Mouse (Mus musculus): Measurements from ENCODE around the gene Tcap.
A peak's percentile ranks its signal among the peaks of the same experiment; 100 is the strongest.

The Tcap gene

DNA sequence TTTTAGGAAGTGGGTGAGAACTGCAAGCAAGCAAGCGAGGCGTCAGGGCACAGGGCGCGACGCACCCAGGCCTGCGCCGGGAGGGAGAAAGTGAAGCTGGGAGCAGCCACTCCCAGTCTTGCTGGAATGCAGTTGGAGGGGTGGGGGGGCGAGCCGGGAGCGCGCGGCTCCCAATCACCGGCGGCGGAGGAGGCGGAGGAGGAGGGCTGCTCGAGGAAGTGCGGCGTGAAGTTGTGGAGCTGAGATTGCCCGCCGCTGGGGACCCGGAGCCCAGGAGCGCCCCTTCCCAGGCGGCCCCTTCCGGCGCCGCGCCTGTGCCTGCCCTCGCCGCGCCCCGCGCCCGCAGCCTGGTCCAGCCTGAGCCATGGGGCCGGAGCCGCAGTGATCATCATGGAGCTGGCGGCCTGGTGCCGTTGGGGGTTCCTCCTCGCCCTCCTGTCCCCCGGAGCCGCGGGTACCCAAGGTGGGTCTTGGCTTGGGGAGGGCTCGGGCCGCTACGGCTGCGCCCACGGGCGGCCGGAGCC is 28.7 kb downstream of the Tcap start, which contains the start of gene Erbb2:
Erbb2 (plus strand) TSS at position 198 of the 524 bp plus-strand sequence.
- DNase-seq (ENCODE audit: low spot score), result peak; percentile 65

GRCm38 (mm10) chr11:98412797-98413301 is 29.2 kb downstream of the Tcap start:
- DNase-seq (ENCODE audit: low spot score), result peak; percentile 46

DNA sequence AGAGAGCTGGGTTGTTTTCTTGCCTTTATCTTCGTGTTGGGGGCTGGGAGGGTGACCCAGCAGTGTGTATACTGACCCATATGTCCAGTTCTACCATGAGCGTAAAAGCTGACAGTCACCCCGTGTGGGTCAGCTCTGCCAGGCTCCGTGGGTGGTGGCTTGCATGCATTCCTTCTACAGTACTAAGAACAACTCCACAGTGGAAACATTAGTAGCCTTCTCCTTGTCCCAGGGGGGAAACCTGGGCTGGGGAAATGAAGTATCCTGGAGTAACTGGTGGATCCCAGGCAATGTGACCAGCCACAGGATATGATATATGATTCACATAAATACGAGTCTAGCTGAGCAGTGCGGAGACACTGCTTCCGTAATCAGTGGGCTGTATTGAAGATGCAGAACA is 30.1 kb downstream of the Tcap start:
- DNase-seq (ENCODE audit: low spot score), result no peak

- no peak for DNase-seq (ENCODE audit: low spot score)
Observed at GRCm38 (mm10) chr11:98414162-98414561, 30.6 kb downstream of the Tcap start.

DNA sequence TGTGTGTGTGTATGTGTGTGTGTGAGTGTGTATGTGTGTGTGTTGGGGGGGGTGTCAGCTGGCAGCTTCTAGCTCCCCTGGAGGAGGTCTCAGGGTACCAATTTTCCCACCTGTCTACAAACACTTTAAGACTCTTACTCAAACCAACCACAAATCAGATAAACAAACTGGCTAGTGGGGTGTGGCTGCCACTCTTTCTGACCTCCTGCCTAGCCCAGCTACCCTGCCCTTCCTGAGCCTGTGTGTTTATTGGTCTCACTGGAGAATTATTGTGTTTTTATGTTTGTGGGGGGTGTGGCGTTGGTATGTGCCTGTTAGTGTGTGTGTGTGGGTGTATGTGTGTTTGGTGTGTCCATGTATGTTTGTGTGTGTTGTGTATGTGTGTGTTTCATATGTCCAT is 33.5 kb downstream of the Tcap start:
- DNase-seq (ENCODE audit: low spot score), result no peak

DNA sequence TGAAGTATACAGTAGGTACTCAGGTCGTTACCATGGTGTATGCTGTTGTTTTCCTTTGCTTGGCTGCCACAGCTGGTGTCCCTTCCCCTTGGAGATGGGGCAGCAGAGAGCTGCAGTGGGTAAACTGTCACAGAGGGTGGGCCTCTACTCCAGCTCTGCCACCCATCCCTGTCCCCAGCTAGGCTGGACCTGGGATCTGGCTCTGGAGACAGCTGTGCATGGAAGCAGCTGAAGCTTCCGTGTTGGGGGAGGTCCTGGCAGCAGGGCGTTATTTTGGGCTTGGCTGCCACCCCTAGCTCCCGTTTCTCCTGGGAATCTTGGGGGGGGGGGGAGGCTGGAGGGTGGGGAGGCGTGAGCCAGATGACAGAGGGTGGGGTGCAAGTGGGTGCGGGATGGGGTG is 34.7 kb downstream of the Tcap start:
- DNase-seq (ENCODE audit: low spot score), result no peak

DNA sequence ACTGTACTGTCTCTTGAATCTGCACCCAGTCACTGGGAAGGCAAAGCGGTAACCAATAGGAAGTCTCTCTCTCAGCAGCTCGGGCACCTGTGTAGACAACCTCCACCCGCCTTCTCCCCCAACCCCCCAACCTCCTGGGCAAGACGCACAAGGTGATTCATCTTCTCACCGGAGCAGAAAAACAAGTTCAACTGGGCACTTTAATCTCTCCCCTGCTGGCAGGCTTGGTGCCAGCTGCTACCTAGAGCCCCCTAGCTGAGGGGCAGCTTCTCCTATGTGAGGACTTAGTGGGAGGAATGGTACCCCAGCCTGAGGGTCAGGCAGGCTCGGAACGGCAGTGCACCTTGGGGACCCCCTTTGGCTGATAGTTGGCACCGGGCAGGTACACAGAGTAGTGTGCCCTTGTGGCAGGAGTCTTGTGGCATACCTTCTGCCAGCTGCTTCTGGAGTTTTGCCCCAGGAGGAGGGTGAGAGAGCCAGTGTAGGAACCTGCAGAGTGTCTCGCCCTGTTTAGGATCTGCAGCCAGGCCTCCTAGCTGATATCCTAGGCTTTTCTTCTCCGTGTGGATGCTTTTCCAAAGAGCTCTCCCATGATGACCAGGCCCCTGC is 35.4 kb downstream of the Tcap start:
- peak; percentile 55 for DNase-seq (ENCODE audit: low spot score)

GRCm38 (mm10) chr11:98426592-98426991 is 43.0 kb downstream of the Tcap start:
- DNase-seq (ENCODE audit: low spot score), result no peak

- DNase-seq (ENCODE audit: low spot score), result no peak
Observed at GRCm38 (mm10) chr11:98428436-98428835, 44.8 kb downstream of the Tcap start.

DNA sequence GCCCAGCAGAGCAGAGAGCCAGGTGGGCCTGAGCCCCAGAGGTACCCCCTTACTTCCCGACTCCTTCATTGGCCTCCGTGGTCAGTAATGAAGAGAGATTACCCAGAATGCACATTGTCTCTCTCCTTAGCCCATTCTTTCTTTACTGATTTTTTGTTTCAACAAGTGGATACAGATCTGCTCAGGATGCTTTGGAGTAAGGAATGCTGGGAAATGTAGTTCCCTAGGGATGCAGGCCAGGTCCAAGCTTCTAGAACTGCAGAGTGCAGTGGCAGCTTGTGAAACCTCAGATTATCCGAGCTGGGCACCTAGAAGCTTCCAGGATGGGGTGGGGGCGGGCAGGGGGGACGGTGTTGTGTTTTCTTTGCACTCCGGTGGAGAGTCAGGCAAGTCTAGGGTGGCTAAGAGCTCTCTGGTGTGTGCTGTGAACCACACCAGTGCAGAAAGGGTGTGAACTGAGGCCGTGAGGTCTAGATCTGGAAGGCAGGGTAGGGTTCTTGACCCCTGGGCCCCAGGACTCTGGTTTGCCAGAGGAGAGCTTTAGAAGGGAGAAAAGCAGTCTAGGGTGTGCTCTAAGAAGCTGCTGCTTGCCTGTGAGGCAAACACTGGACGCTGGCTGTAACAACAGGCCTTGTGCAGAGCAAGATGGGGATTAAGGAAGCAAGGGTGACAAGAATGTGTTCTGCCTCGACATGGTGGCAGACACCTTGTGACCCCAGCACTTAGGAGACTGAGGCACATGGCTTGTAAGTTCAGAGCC is 48.3 kb downstream of the Tcap start:
- DNase-seq (ENCODE audit: low spot score), result no peak
